Mouse (Mus musculus) urinary bladder, postnatal 10 days (tissue): ENCODE data around the gene Rccd1.

Experiments
- DNase-seq: peaks from one replicate; pipeline ENCODE4 v3.0.0; 2022; ENCODE audit warnings: low spot score

Rccd1 gene

GRCm38 (mm10) chr7:80299568-80299967, 24.7 kb downstream of the Rccd1 start:
- no peak for DNase-seq

GRCm38 (mm10) chr7:80298754-80299153, 25.5 kb downstream of the Rccd1 start:
- DNase-seq, result no peak

- no peak for DNase-seq
Measured at GRCm38 (mm10) chr7:80297041-80297440, 27.2 kb downstream of the Rccd1 start.

GRCm38 (mm10) chr7:80296462-80296861, 27.8 kb downstream of the Rccd1 start:
- no peak for DNase-seq

- DNase-seq, result no peak
Measured at GRCm38 (mm10) chr7:80294764-80295648, 29.2 kb downstream of the Rccd1 start.

GRCm38 (mm10) chr7:80294062-80294763, 30.0 kb downstream of the Rccd1 start, which contains the start of gene Prc1:
Prc1 (plus strand) TSS chr7:80294450.
- peak; percentile 92 for DNase-seq

GRCm38 (mm10) chr7:80287736-80288135, 36.5 kb downstream of the Rccd1 start:
- DNase-seq, result no peak

- no peak for DNase-seq
Measured at GRCm38 (mm10) chr7:80285725-80286124, 38.5 kb downstream of the Rccd1 start.

GRCm38 (mm10) chr7:80284391-80284790, 39.9 kb downstream of the Rccd1 start:
- no peak for DNase-seq

GRCm38 (mm10) chr7:80283226-80283918, 40.9 kb downstream of the Rccd1 start:
- DNase-seq, result no peak

GRCm38 (mm10) chr7:80281646-80282045, 42.6 kb downstream of the Rccd1 start:
- no peak for DNase-seq

DNA sequence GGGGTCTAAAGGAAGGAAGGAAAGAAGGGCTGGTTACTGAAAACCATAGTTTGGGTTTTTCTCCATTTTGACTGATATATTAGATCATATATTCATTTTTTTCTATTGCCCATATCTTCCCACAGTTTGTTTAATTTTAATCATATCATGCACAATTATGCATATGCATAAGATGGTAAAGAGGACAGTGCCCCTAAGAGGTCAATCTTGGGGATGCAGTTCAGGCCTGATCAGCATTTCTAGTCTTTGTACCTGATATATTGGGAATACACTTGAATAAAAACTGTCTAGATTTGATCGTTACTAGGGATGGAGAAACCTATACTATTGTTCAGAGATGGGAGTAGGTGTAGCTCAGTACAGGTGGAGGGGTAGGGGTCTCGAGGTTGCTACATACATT, 43.3 kb downstream of the Rccd1 start:
- DNase-seq, result no peak

DNA sequence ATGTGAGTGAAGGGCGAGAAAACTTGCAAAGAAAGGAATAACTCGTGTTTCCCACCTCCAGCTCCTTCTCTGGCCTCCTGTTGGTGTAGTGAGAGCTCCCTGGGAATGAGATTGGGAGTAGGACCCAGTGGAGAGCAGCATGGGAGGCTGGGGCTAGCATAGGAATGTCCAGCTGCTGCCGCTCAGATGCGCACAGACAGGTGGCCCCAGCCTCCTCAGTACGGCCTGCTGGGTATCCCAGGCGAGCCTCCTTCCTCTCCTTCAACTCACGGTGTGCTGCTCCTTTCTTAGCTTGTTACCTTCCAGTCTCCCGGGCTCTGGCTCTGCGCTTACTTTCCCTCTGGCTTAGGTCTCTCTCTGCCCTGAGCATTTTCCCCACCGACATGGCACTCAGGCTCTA, 44.2 kb downstream of the Rccd1 start:
- no peak for DNase-seq

GRCm38 (mm10) chr7:80276374-80276773, 47.9 kb downstream of the Rccd1 start:
- no peak for DNase-seq

DNA sequence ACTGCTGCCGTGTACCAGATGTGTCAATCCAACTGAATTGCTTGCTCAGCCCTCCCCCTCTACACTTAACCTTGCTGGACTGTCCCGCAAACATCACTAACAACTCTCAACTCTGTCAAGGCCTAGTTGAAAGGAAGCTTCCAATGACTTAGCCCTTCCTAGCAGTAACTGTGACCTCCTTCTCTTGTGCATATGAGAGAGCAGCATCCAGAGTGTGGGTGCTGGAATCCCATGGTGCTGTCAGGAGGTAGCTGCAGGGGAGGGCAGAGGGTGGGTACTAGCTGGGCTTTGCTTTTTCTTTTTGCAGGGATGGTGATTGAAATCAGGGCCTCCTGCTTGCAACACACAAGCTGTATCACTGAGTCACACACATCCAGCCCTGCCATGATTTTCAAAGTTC, 50.8 kb downstream of the Rccd1 start:
- no peak for DNase-seq

- DNase-seq, result no peak
Measured at GRCm38 (mm10) chr7:80269751-80270255, 54.5 kb downstream of the Rccd1 start.

DNA sequence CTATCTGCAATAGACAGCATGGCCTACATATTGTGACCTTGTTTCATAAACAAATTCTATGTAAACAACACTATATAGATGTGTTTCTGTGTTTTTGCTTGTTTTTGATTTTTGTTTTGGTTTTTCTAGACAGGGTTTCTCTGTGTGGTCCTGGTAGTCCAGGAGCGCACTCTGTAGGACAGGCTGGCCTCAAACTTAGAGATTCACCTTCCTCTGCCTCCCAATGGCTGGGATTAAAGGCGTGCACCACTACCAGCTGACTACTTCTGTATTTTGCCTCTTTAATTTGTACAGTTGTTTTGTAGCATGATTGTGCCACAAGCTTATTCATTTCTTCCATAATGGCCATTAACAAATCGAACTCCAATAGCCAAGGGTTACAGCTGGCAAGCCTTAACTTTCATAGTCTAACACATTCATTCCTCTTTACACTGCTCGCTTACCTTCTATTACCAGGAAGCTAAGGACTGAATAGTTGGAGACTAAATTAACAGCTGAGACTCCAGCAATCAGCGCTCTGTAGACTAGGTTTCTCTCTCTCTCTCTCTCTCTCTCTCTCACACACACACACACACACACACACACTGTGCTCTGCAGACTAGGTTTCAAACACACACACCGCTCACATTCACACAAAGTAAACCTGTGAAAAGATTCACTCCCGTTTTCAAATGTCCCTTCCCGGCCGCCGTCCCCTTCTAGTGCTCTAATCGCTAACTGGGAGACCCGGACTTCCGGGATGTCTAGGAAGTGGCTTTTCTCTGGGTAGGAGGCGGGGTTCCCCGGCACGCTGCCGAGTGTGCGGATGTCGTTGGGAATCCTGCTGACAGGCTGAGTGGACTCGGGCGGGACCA, 55.1 kb downstream of the Rccd1 start, which contains the start of gene Vps33b:
Gene Vps33b, plus strand, starts transcription at position 753 of the 854 bp plus-strand sequence.
- DNase-seq, result peak; percentile 90

GRCm38 (mm10) chr7:80267764-80268163, 56.5 kb downstream of the Rccd1 start:
- DNase-seq, result no peak

- DNase-seq, result no peak
Measured at GRCm38 (mm10) chr7:80264606-80265005, 59.6 kb downstream of the Rccd1 start.

DNA sequence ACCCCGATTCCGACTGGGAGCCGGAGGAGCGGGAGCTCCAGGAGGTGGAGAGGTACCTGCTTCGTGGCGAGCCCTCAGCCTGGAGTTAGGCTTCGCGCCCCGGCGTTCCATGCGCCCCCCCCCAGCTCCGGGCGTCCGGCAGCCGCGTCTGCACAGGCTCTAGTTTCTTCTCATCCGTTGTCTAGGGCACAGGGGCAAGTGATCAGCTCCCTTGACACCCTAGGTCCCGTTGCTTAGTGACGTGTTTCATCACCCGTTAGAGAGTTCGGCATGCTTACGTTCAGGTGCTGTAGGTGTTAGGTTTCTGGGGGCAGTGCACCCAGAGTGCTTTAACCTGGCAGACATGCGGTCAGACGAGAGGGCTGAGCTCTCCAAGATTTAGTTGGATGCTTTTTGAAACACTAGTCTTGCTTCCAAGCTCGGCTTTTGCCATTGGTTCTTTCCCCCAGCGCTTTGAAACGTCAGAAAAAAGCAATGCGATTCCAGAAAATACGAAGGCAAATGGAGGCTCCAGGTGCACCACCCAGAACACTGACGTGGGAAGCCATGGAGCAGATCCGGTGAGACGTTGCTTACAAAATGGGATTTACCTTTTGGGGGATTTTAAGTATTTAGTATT, 62.8 kb downstream of the Rccd1 start:
- no peak for DNase-seq
